In the genomic region with DNA sequence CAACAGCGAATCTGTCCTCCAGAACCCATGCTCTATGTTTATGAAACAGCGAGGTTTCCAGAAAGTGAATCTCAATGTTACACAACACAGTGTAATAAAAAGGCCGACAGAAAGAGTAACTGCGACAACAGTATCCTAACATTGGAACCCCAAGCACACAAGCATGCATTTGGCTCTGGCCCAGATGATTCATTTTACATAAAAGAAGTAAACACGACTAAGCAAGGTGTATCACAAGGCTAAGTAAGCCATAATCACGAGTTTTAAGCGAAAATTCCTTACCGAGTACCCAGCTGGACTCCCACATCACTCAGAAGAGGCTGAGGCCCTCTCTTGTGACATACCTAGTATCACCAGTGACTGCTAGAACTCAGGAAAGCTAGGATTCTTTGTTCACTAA, we compare ENCODE assay signal across 8 mouse cellular contexts. TPM values are rescaled to one million over a fixed set of nuclear protein-coding genes. Genes with fewer than 3 reads are reported as not detected.
DNase-seq lines count a peak whose midpoint lies in the region; TF ChIP-seq lines count a peak whose summit lies in the region.

No protein-coding gene starts in this region.

- peaks cover 68% of the 10 kb centered on the region for H3K79me2 ChIP-seq in myocyte (ENCODE audit: control insufficient read depth, insufficient read depth)

- intact Hi-C loops in heart, postnatal 14 days (cut with DNase I), result loop anchor here (5.0 to 10.0 kb wide), 2 partner anchors 54 to 296 kb away; no protein-coding TSS in a partner anchor
- intact Hi-C loops in left cerebral cortex, postnatal 10 days (cut with DNase I), result no loop called here

- WGBS in limb, embryonic 10.5 days, result 51% methylated on average over 8 of the region's 8 CpGs

- H3K4me1 ChIP-seq in limb, embryonic 10.5 days, result peaks cover 34% of the 10 kb centered on the region

- no peak overlapping the region for H3K27ac ChIP-seq in limb, embryonic 10.5 days

- peak overlapping the region; percentile 93 for H3K4me3 ChIP-seq in limb, embryonic 10.5 days
- H3K4me3 ChIP-seq in myocyte, result peak overlapping the region; percentile 77

- peak; percentile 30 to 58 for DNase-seq in heart, adult 18-20 months
- no peak for DNase-seq in heart, postnatal 14 days
- peak; percentile 74 for DNase-seq in adipocyte (ENCODE audit: low spot score)
- peak; percentile 35 for DNase-seq in heart, adult 9 months (ENCODE audit: low spot score in 2 of 2)
- peak; percentile 27 for DNase-seq in limb, embryonic 10.5 days (ENCODE audit: low spot score)
- DNase-seq in left cerebral cortex, postnatal 10 days (ENCODE audit: extremely low spot score in 1 of 2, low spot score in 2 of 2), result no peak
- no peak for DNase-seq in natural killer cell, adult 2 months (ENCODE audit: low spot score in 2 of 2)

- no peaks in the 10 kb centered on the region for H3K9me3 ChIP-seq in limb, embryonic 10.5 days (replicated peaks)

- H3ac ChIP-seq in myocyte (ENCODE audit: control insufficient read depth, insufficient read length), result no peak overlapping the region

- H3K36me3 ChIP-seq in limb, embryonic 10.5 days, result no peaks in the 10 kb centered on the region; the same call in 1 of the 2 replicates
- no peaks in the 10 kb centered on the region for H3K36me3 ChIP-seq in myocyte (ENCODE audit: control insufficient read depth, insufficient read depth)

- peak overlapping the region; percentile 77 for H3K4me2 ChIP-seq in myocyte (ENCODE audit: low read depth)

- no peak for TF ChIP-seq POLR2A in myocyte (IDR thresholded peaks at IDR 0.05; ENCODE audit: insufficient read length, low read depth)

- H3K27me3 ChIP-seq in limb, embryonic 10.5 days (ENCODE audit: low read depth, poor library complexity, severe bottlenecking), result no peaks in the 10 kb centered on the region
- no peaks in the 10 kb centered on the region for H3K27me3 ChIP-seq in myocyte (ENCODE audit: control insufficient read depth, insufficient read depth, insufficient read length)

TF ChIP-seq in myocyte, 11 proteins besides CTCF, POLR2A, EP300 and RAD21:
- TF ChIP-seq USF1 (IDR thresholded peaks at IDR 0.05; ENCODE audit: low read depth) (no peak), CEBPB (IDR thresholded peaks at IDR 0.05; ENCODE audit: insufficient read depth, poor library complexity, severe bottlenecking) (peak; percentile 50; the same call in 1 of the 2 replicates)
TF ChIP-seq in myocyte: peak in this region for 1.

RNA-seq across cellular contexts. Expression of gene Ranbp9, which starts 2.5 kb away (rescaled TPM):
- total RNA-seq in heart, adult 18-20 months (2021), result 10 to 100 TPM; 40.5 to 45.0 TPM
- total RNA-seq in heart, postnatal 14 days (2021), result 10 to 100 TPM; 45.7 to 45.9 TPM
- 10.0 and 10.1 TPM in 2 replicates for polyA plus RNA-seq in limb, embryonic 10.5 days (2016; fragmentation: Nextera tagmentation; extraction: Ambion mirVana)
- 23.1 TPM for polyA plus RNA-seq in myocyte (2012; fragmentation: generic; extraction: Trizol)
- total RNA-seq in left cerebral cortex, postnatal 10 days (2021), result 10 to 100 TPM; 75.6 to 75.7 TPM

Comparison
In these comparisons a context has a peak if more than half of its experiments do, and no peak if none do; other contexts are left out.
1. DNase-seq: peak in heart, adult 18-20 months (2 of 2), adipocyte (single experiment), heart, adult 9 months (2 of 2) and limb, embryonic 10.5 days (single experiment); none in heart, postnatal 14 days (0 of 2), left cerebral cortex, postnatal 10 days (0 of 2) and natural killer cell, adult 2 months (0 of 2).